ENCODE assay signal across 8 mouse cellular contexts in the genomic region with DNA sequence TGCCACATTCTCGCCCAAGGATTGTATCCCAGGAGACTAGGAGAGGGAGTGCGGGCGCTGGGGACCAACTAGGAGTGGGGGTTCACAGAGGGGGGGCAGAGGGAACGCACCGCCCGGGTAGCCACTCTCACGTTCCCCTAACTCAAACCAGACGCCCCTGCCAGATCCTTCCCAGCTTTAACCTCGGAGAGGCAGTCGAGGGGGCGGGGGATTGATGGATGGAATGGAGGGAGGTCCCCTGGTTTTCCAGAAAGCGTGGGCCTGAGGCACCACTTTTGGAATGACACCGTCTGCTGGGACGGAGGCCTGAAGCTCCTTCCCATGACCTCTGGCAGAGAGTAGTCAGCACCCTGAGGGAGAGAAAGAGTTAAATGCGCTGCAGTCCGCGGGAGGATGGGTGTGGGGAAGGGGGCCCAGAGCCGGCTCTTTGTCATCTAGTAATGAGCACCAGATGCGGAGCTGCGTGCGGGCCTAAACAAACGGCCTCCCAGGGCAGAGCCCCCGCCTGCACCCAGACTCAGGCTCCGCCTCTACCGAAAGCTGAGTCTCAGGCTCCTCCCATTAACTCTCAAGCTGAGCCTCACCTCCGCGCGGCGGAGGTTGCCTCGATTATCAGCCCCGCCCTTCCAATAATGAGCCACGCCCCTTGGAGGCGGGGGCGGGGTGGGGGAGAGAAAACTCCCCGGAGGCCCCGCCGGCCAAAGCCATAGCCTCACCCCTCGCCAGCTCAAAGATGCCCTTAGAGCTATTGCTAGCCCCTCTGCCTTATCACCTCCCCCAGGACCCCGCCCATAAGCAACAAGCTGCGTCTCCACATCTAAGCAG. TPM values are rescaled to one million over a fixed set of nuclear protein-coding genes. Genes with fewer than 3 reads are reported as not detected.
DNase-seq lines count a peak whose midpoint lies in the region; ATAC-seq lines count a peak whose summit lies in the region.

No protein-coding gene starts in this region.

- peaks cover 15% of the 10 kb centered on the region for H3K27me3 ChIP-seq in forebrain, embryonic 14.5 days (replicated peaks; ENCODE audit: control insufficient read depth, insufficient read depth, low read length)
- H3K27me3 ChIP-seq in limb, embryonic 12.5 days: peaks cover 17% of the 10 kb centered on the region
- H3K27me3 ChIP-seq in midbrain, embryonic 12.5 days: peaks cover 69% of the 10 kb centered on the region
- peaks cover 5% of the 10 kb centered on the region; the same call in 1 of the 2 replicates for H3K27me3 ChIP-seq in stomach, embryonic 15.5 days (replicated peaks)

- H3K9ac ChIP-seq in forebrain, embryonic 14.5 days (ENCODE audit: low read length): peak overlapping the region; percentile 62
- H3K9ac ChIP-seq in limb, embryonic 12.5 days (replicated peaks): peak overlapping the region; percentile 55
- H3K9ac ChIP-seq in midbrain, embryonic 12.5 days (replicated peaks): peak overlapping the region; percentile 54
- peak overlapping the region; percentile 29; the same call in 1 of the 2 replicates for H3K9ac ChIP-seq in stomach, embryonic 15.5 days

- peak; percentile 84 for ATAC-seq in forebrain, embryonic 14.5 days
- peak; percentile 74 to 76 for ATAC-seq in hematopoietic stem cell, adult 5-6 weeks (replicated peaks in 1 of 2; ENCODE audit: insufficient read depth in 1 of 2, low FRiP score in 2 of 2, low TSS enrichment in 1 of 2, low read depth in 1 of 2, poor library complexity in 2 of 2, severe bottlenecking in 2 of 2)
- ATAC-seq in limb, embryonic 12.5 days (ENCODE audit: insufficient number of reproducible peaks, insufficient read depth, low FRiP score, low TSS enrichment, low read depth): peak; percentile 85
- ATAC-seq in midbrain, embryonic 12.5 days (ENCODE audit: low FRiP score, low read depth): peak; percentile 85
- peak; percentile 83 for ATAC-seq in stomach, embryonic 15.5 days (ENCODE audit: insufficient read depth, low FRiP score, low read depth)

- H3K9me3 ChIP-seq in forebrain, embryonic 14.5 days (replicated peaks; ENCODE audit: control insufficient read depth, low read length): no peaks in the 10 kb centered on the region
- no peaks in the 10 kb centered on the region for H3K9me3 ChIP-seq in limb, embryonic 12.5 days
- no peaks in the 10 kb centered on the region for H3K9me3 ChIP-seq in midbrain, embryonic 12.5 days
- H3K9me3 ChIP-seq in stomach, embryonic 15.5 days: no peaks in the 10 kb centered on the region

- H3K36me3 ChIP-seq in forebrain, embryonic 14.5 days (ENCODE audit: control insufficient read depth, insufficient read depth, low read length): no peaks in the 10 kb centered on the region
- no peaks in the 10 kb centered on the region for H3K36me3 ChIP-seq in limb, embryonic 12.5 days
- H3K36me3 ChIP-seq in midbrain, embryonic 12.5 days: no peaks in the 10 kb centered on the region
- H3K36me3 ChIP-seq in stomach, embryonic 15.5 days: no peaks in the 10 kb centered on the region

- H3K4me2 ChIP-seq in forebrain, embryonic 14.5 days (ENCODE audit: low read length): peak overlapping the region; percentile 61
- H3K4me2 ChIP-seq in limb, embryonic 12.5 days: peak overlapping the region; percentile 99
- peak overlapping the region; percentile 67 for H3K4me2 ChIP-seq in midbrain, embryonic 12.5 days (replicated peaks)
- H3K4me2 ChIP-seq in stomach, embryonic 15.5 days: peak overlapping the region; percentile 79

- H3K27ac ChIP-seq in forebrain, embryonic 14.5 days (ENCODE audit: low read depth, low read length): peak overlapping the region; percentile 58
- peak overlapping the region; percentile 99 for H3K27ac ChIP-seq in limb, embryonic 12.5 days
- H3K27ac ChIP-seq in midbrain, embryonic 12.5 days (replicated peaks): peak overlapping the region; percentile 66
- H3K27ac ChIP-seq in stomach, embryonic 15.5 days: peak overlapping the region; percentile 92

- H3K4me3 ChIP-seq in forebrain, embryonic 14.5 days (ENCODE audit: low read depth, low read length): peak overlapping the region; percentile 37
- H3K4me3 ChIP-seq in limb, embryonic 12.5 days (replicated peaks): peak overlapping the region; percentile 69
- H3K4me3 ChIP-seq in midbrain, embryonic 12.5 days: peak overlapping the region; percentile 40
- H3K4me3 ChIP-seq in stomach, embryonic 15.5 days (replicated peaks): peak overlapping the region; percentile 58

- DNase-seq in layer of hippocampus, adult 11-12 months (ENCODE audit: low spot score): peak; percentile 57
- DNase-seq in layer of hippocampus, postnatal 25 days (ENCODE audit: extremely low spot score in 1 of 2, low spot score in 1 of 2): no peak
- DNase-seq in brain, adult 2 months (ENCODE audit: low read depth, low spot score): peak; percentile 71
- DNase-seq in forebrain, embryonic 14.5 days (ENCODE audit: low spot score): peak; percentile 92

- WGBS in forebrain, embryonic 14.5 days: under 1% methylated on average over 40 of the region's 40 CpGs
- WGBS in limb, embryonic 12.5 days: under 1% methylated on average over 40 of the region's 40 CpGs
- 1% methylated on average over 39 of the region's 40 CpGs for WGBS in midbrain, embryonic 12.5 days
- WGBS in stomach, embryonic 15.5 days: under 1% methylated on average over 40 of the region's 40 CpGs

- H3K4me1 ChIP-seq in forebrain, embryonic 14.5 days (ENCODE audit: control insufficient read depth, insufficient read depth, low read length): peaks cover 24% of the 10 kb centered on the region
- H3K4me1 ChIP-seq in limb, embryonic 12.5 days (replicated peaks): peaks cover 50% of the 10 kb centered on the region
- H3K4me1 ChIP-seq in midbrain, embryonic 12.5 days: peaks cover 57% of the 10 kb centered on the region
- H3K4me1 ChIP-seq in stomach, embryonic 15.5 days: peaks cover 46% of the 10 kb centered on the region

RNA-seq across cellular contexts. Expression of gene Cd248, which starts 3.9 kb away (rescaled TPM):
- total RNA-seq in layer of hippocampus, postnatal 25 days (2021): 1 to 10 TPM; 4.3 to 5.1 TPM
- polyA plus RNA-seq in forebrain, embryonic 14.5 days (2014; fragmentation: Nextera tagmentation; extraction: Ambion mirVana): 12.5 and 16.2 TPM in 2 replicates
- total RNA-seq in hematopoietic stem cell, adult 5-6 weeks (2017): 0.31 and 0.74 TPM in 2 replicates
- polyA plus RNA-seq in limb, embryonic 12.5 days (2016; fragmentation: Nextera tagmentation; extraction: Ambion mirVana): 30.6 and 38.1 TPM in 2 replicates
- 24.7 and 31.5 TPM in 2 replicates for polyA plus RNA-seq in midbrain, embryonic 12.5 days (2016; fragmentation: Nextera tagmentation; extraction: Ambion mirVana)
- 58.4 and 68.3 TPM in 2 replicates for polyA plus RNA-seq in stomach, embryonic 15.5 days (2015; fragmentation: Nextera tagmentation; extraction: Ambion mirVana)

RNA-seq across cellular contexts. Expression of gene Tmem151a, which starts 13.6 kb away (rescaled TPM):
- total RNA-seq in layer of hippocampus, postnatal 25 days (2021): 100 to 1,000 TPM; 131 to 138 TPM
- polyA plus RNA-seq in forebrain, embryonic 14.5 days (2014; fragmentation: Nextera tagmentation; extraction: Ambion mirVana): 5.4 and 7.5 TPM in 2 replicates
- total RNA-seq in hematopoietic stem cell, adult 5-6 weeks (2017): not detected in 2 replicates
- polyA plus RNA-seq in limb, embryonic 12.5 days (2016; fragmentation: Nextera tagmentation; extraction: Ambion mirVana): 2.3 and 2.8 TPM in 2 replicates
- 0.94 and 2.0 TPM in 2 replicates for polyA plus RNA-seq in midbrain, embryonic 12.5 days (2016; fragmentation: Nextera tagmentation; extraction: Ambion mirVana)
- 5.9 and 6.4 TPM in 2 replicates for polyA plus RNA-seq in stomach, embryonic 15.5 days (2015; fragmentation: Nextera tagmentation; extraction: Ambion mirVana)

RNA-seq across cellular contexts. Expression of gene Yif1a, which starts 16.6 kb away (rescaled TPM):
- total RNA-seq in layer of hippocampus, postnatal 25 days (2021): 10 to 100 TPM; 24.5 to 24.7 TPM
- 71.6 and 95.5 TPM in 2 replicates for polyA plus RNA-seq in forebrain, embryonic 14.5 days (2014; fragmentation: Nextera tagmentation; extraction: Ambion mirVana)
- 8.2 and 12.9 TPM in 2 replicates for total RNA-seq in hematopoietic stem cell, adult 5-6 weeks (2017)
- 60.7 and 69.4 TPM in 2 replicates for polyA plus RNA-seq in limb, embryonic 12.5 days (2016; fragmentation: Nextera tagmentation; extraction: Ambion mirVana)
- 60.9 and 61.6 TPM in 2 replicates for polyA plus RNA-seq in midbrain, embryonic 12.5 days (2016; fragmentation: Nextera tagmentation; extraction: Ambion mirVana)
- 101 TPM in 2 replicates for polyA plus RNA-seq in stomach, embryonic 15.5 days (2015; fragmentation: Nextera tagmentation; extraction: Ambion mirVana)

RNA-seq across cellular contexts. Expression of gene Rin1, which starts 21.5 kb away (rescaled TPM):
- 100 to 1,000 TPM; 109 to 114 TPM for total RNA-seq in layer of hippocampus, postnatal 25 days (2021)
- polyA plus RNA-seq in forebrain, embryonic 14.5 days (2014; fragmentation: Nextera tagmentation; extraction: Ambion mirVana): 1.3 and 1.4 TPM in 2 replicates
- 0.69 TPM in 1 of 2 replicates, not detected in the other for total RNA-seq in hematopoietic stem cell, adult 5-6 weeks (2017)
- 2.4 and 2.5 TPM in 2 replicates for polyA plus RNA-seq in limb, embryonic 12.5 days (2016; fragmentation: Nextera tagmentation; extraction: Ambion mirVana)
- polyA plus RNA-seq in midbrain, embryonic 12.5 days (2016; fragmentation: Nextera tagmentation; extraction: Ambion mirVana): 1.7 and 2.0 TPM in 2 replicates
- polyA plus RNA-seq in stomach, embryonic 15.5 days (2015; fragmentation: Nextera tagmentation; extraction: Ambion mirVana): 2.3 and 3.6 TPM in 2 replicates

RNA-seq across cellular contexts. Expression of gene Cnih2, which starts 26.6 kb away (rescaled TPM):
- total RNA-seq in layer of hippocampus, postnatal 25 days (2021): 100 to 1,000 TPM; 754 to 774 TPM
- polyA plus RNA-seq in forebrain, embryonic 14.5 days (2014; fragmentation: Nextera tagmentation; extraction: Ambion mirVana): 350 and 370 TPM in 2 replicates
- total RNA-seq in hematopoietic stem cell, adult 5-6 weeks (2017): 0.35 TPM in 1 of 2 replicates, not detected in the other
- polyA plus RNA-seq in limb, embryonic 12.5 days (2016; fragmentation: Nextera tagmentation; extraction: Ambion mirVana): 43.0 and 46.3 TPM in 2 replicates
- polyA plus RNA-seq in midbrain, embryonic 12.5 days (2016; fragmentation: Nextera tagmentation; extraction: Ambion mirVana): 196 and 239 TPM in 2 replicates
- 15.1 and 16.6 TPM in 2 replicates for polyA plus RNA-seq in stomach, embryonic 15.5 days (2015; fragmentation: Nextera tagmentation; extraction: Ambion mirVana)

Comparison
In these comparisons a context has a peak if more than half of its experiments do, and no peak if none do; other contexts are left out.
1. DNase-seq: peak in layer of hippocampus, adult 11-12 months (single experiment), brain, adult 2 months (single experiment) and forebrain, embryonic 14.5 days (single experiment); none in layer of hippocampus, postnatal 25 days (0 of 2).
2. Peak in every context shown above with its lines, with median percentiles within 50 percentile points of each other: ATAC-seq, H3K27ac ChIP-seq, H3K4me2 ChIP-seq, H3K4me3 ChIP-seq and H3K9ac ChIP-seq.